Mouse (Mus musculus): ENCODE measurements around the gene Fam92b. TPM values are rescaled to one million over a fixed set of nuclear protein-coding genes. Genes with fewer than 3 reads are reported as not detected.
A peak's percentile ranks its signal among the peaks of the same experiment; 100 is the strongest.

The Fam92b gene
- total RNA-seq (2021), result under 1 TPM in 1 of 2 experiments, not detected in 1; 0.63 TPM
- long read RNA-seq, experiment 1, partial matches to known transcripts, result 0 of 1 reads
- long read RNA-seq, experiment 1, other reads (novel, unspliced or antisense), result 1 of 1 reads
- long read RNA-seq, experiment 2, partial matches to known transcripts, result 0 of 1 reads
- long read RNA-seq, experiment 2, other reads (novel, unspliced or antisense), result 1 of 1 reads

- DNase-seq (ENCODE audit: low spot score in 2 of 2), result peak; percentile 24 to 58
Observed at GRCm38 (mm10) chr8:120177318-120178123, at the start of gene Fam92b. TSS of gene Fam92b (minus strand) at chr8:120177466.

- peak; percentile 80 to 84 for DNase-seq (ENCODE audit: low spot score in 2 of 2)
Observed at GRCm38 (mm10) chr8:120225421-120226151, 48.3 kb upstream of the Fam92b start.

- DNase-seq (ENCODE audit: low spot score in 2 of 2), result no peak
Observed at GRCm38 (mm10) chr8:120224521-120225420, 47.5 kb upstream of the Fam92b start.

- no peak for DNase-seq (ENCODE audit: low spot score in 2 of 2)
Observed at GRCm38 (mm10) chr8:120222548-120222947, 45.3 kb upstream of the Fam92b start.

- peak in 1 of 2 experiments; percentile 23 for DNase-seq (ENCODE audit: low spot score in 2 of 2)
Observed at GRCm38 (mm10) chr8:120216855-120217830, 39.9 kb upstream of the Fam92b start.

GRCm38 (mm10) chr8:120215416-120216141, 38.3 kb upstream of the Fam92b start:
- DNase-seq (ENCODE audit: low spot score in 2 of 2), result no peak

GRCm38 (mm10) chr8:120213939-120214338, 36.7 kb upstream of the Fam92b start:
- peak in 1 of 2 experiments; percentile 31 for DNase-seq (ENCODE audit: low spot score in 2 of 2)

- DNase-seq (ENCODE audit: low spot score in 2 of 2), result no peak
Observed at GRCm38 (mm10) chr8:120213229-120213628, 36.0 kb upstream of the Fam92b start.

GRCm38 (mm10) chr8:120212596-120212995, 35.3 kb upstream of the Fam92b start:
- no peak for DNase-seq (ENCODE audit: low spot score in 2 of 2)

GRCm38 (mm10) chr8:120211345-120211744, 34.1 kb upstream of the Fam92b start:
- DNase-seq (ENCODE audit: low spot score in 2 of 2), result no peak

- DNase-seq (ENCODE audit: low spot score in 2 of 2), result no peak
Observed at GRCm38 (mm10) chr8:120208113-120208512, 30.8 kb upstream of the Fam92b start.

GRCm38 (mm10) chr8:120207364-120207763, 30.1 kb upstream of the Fam92b start:
- no peak for DNase-seq (ENCODE audit: low spot score in 2 of 2)

- peak; percentile 56 to 61 for DNase-seq (ENCODE audit: low spot score in 2 of 2)
Observed at GRCm38 (mm10) chr8:120205916-120206315, 28.6 kb upstream of the Fam92b start.

GRCm38 (mm10) chr8:120204736-120205360, 27.6 kb upstream of the Fam92b start:
- DNase-seq (ENCODE audit: low spot score in 2 of 2), result no peak

- DNase-seq (ENCODE audit: low spot score in 2 of 2), result no peak
Observed at GRCm38 (mm10) chr8:120202546-120202945, 25.3 kb upstream of the Fam92b start.

GRCm38 (mm10) chr8:120201351-120201750, 24.1 kb upstream of the Fam92b start:
- no peak for DNase-seq (ENCODE audit: low spot score in 2 of 2)

- no peak for DNase-seq (ENCODE audit: low spot score in 2 of 2)
Observed at GRCm38 (mm10) chr8:120192118-120192517, 14.9 kb upstream of the Fam92b start.

- no peak for DNase-seq (ENCODE audit: low spot score in 2 of 2)
Observed at GRCm38 (mm10) chr8:120191633-120192032, 14.4 kb upstream of the Fam92b start.
